Mouse (Mus musculus) 3T3-L1 (cell line): ENCODE measurements around the gene Gfod1.

Experiments
- DNase-seq: peaks from one replicate; pipeline ENCODE4 v3.0.0-alpha.2; 2015; ENCODE audit warnings: low read depth, low spot score

The Gfod1 gene

GRCm38 (mm10) chr13:43304018-43304431 is at the start of gene Gfod1:
Gene Gfod1, minus strand, starts transcription at chr13:43304172.
- peak; percentile 92 for DNase-seq

GRCm38 (mm10) chr13:43353356-43353755 is 49.4 kb upstream of the Gfod1 start:
- DNase-seq: no peak

GRCm38 (mm10) chr13:43350489-43351169 is 46.7 kb upstream of the Gfod1 start:
- no peak for DNase-seq

GRCm38 (mm10) chr13:43349376-43349775 is 45.4 kb upstream of the Gfod1 start:
- DNase-seq: no peak

GRCm38 (mm10) chr13:43346825-43347224 is 42.9 kb upstream of the Gfod1 start:
- no peak for DNase-seq

GRCm38 (mm10) chr13:43338632-43339031 is 34.7 kb upstream of the Gfod1 start:
- no peak for DNase-seq

- DNase-seq: no peak
Measured at GRCm38 (mm10) chr13:43338001-43338400, 34.0 kb upstream of the Gfod1 start.

- DNase-seq: no peak
Measured at GRCm38 (mm10) chr13:43336425-43337221, 32.7 kb upstream of the Gfod1 start.

GRCm38 (mm10) chr13:43332591-43332990 is 28.6 kb upstream of the Gfod1 start:
- DNase-seq: no peak

- DNase-seq: no peak
Measured at GRCm38 (mm10) chr13:43331721-43332444, 27.9 kb upstream of the Gfod1 start.

- DNase-seq: no peak
Measured at GRCm38 (mm10) chr13:43325427-43325826, 21.5 kb upstream of the Gfod1 start.

- peak; percentile 28 for DNase-seq
Measured at GRCm38 (mm10) chr13:43321492-43321891, 17.5 kb upstream of the Gfod1 start.

- peak; percentile 53 for DNase-seq
Measured at GRCm38 (mm10) chr13:43319396-43319795, 15.4 kb upstream of the Gfod1 start.

- peak; percentile 80 for DNase-seq
Measured at GRCm38 (mm10) chr13:43317411-43317810, 13.4 kb upstream of the Gfod1 start.

GRCm38 (mm10) chr13:43305181-43305924 is 1.4 kb upstream of the Gfod1 start:
- DNase-seq: no peak

GRCm38 (mm10) chr13:43304700-43305099 is 728 bp upstream of the Gfod1 start:
- peak; percentile 24 for DNase-seq

- DNase-seq: peak; percentile 54
Measured at GRCm38 (mm10) chr13:43303161-43303965, 609 bp downstream of the Gfod1 start.

- DNase-seq: peak; percentile 27
Measured at GRCm38 (mm10) chr13:43302651-43303160, 1.3 kb downstream of the Gfod1 start.

GRCm38 (mm10) chr13:43302239-43302638 is 1.7 kb downstream of the Gfod1 start:
- no peak for DNase-seq

GRCm38 (mm10) chr13:43300906-43301305 is 3.1 kb downstream of the Gfod1 start:
- no peak for DNase-seq
